Mouse (Mus musculus): ENCODE results near the gene Olfr502.
"Not testable (repeated sequence)": the region's sequence is repeated elsewhere in the genome, so short reads cannot be mapped to it uniquely, and the experiment has no call there.

The Olfr502 gene

DNA sequence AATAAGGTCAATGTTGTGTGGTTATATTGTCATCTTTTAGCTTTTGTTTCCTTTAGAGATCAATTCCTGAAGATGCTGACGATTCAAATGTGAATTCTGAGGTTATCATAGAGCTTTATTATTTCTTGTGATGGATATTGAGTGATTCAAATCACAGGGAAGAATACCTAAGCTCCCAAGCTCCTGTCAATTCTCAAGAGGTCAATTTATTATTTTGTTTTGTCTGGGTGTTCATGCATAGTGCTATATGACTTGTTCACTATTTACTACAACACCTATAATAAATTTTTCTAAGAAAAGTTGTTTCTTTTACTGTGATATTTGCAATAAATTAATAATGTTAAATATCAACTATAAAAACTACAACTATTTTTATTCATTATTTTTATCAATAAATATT lies at the start of gene Olfr502:
Gene Olfr502 (minus strand): TSS at position 101 of the 400 bp plus-strand sequence.
- DNase-seq, result no peak

DNA sequence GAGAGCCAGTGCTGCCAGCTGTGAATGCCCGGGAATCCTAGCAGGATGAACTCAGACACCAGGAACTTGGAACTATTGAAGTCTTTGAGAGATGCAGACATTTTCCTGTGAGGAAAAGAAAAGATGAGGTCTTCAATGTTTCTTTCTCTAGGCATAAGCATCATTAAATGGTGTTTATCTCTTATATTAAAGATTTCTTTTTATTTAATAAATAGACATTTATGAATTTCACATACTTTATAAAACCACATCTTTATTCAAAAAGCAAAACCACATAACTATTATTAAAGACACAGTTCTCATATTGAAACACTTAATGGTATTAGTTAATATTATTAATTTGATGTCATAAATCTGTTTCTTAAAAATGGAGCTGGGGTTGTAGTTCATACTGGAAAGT lies 40.8 kb upstream of the Olfr502 start, which contains the start of gene Olfr504:
Gene Olfr504 (minus strand): TSS at position 101 of the 400 bp plus-strand sequence.
- no peak for DNase-seq

DNA sequence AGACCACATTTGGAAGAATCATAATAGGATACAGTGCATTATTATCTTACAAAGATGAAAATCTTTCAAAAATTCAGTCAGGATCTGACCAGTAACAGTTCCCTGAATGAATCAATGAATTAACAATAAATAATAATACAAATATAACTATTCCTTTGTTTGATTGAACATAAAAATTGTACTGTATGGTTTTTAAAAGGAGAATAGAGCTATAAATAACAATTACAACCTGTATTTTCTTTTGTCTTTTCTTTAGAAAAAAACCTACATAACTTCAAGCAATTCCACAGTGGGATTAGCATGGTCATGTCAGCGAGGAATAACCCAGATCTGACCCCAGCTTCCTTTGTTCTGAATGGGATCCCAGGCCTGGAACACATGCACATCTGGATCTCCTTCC lies 19.4 kb upstream of the Olfr502 start, which contains the start of gene Olfr503:
Gene Olfr503 (plus strand): TSS at position 301 of the 400 bp plus-strand sequence.
- DNase-seq, result not testable (repeated sequence)

DNA sequence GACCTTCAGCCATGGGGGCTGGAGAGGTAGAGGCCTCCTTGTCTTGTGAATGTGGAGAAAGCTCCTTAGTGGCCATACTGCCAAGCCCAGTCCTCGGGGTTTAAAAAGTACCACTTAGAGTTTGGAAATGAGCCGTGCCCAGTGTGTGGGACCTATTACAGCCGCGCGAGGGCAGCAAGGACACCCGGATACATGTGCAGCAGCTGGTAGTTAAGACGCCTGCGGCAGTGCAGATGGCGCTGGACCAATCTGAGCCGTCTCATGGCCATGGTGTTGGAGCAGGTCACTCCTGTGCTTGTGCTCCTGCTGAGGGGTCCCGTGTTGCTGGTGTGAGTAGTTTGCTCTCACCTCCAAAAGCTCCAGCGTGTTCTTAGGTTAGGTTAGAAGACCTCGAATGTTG lies 17.6 kb upstream of the Olfr502 start:
- no peak for DNase-seq

Measured in kidney, postnatal 14 days (tissue).